Mouse (Mus musculus) forebrain, embryonic 16.5 days (tissue): ENCODE data around the gene Tmem179b. TPM values are rescaled to one million over a fixed set of nuclear protein-coding genes. Genes with fewer than 3 reads are reported as not detected.

Source experiments
- ATAC-seq: fragments of 200-750 bp; cut with Nextera tagmentation; 2 replicates; pipeline ENCODE4 v1.8.0; 2017; ENCODE audit warnings: mild to moderate bottlenecking, moderate library complexity
- H3K27ac ChIP-seq: fragments of 300-500 bp; sonication (generic); 2 replicates; pipeline ENCODE4 v1.5.1; 2014; ENCODE audit warnings: low read length, control low read depth
- H3K27me3 ChIP-seq: fragments of 300-500 bp; sonication (generic); replicated peaks from 2 replicates; pipeline ENCODE4 v1.6.1; 2014; ENCODE audit warnings: low read length; ENCODE audit not compliant: control insufficient read depth, insufficient read depth
- H3K36me3 ChIP-seq: fragments of 300-500 bp; sonication (generic); 2 replicates; pipeline ENCODE4 v1.6.1; 2014; ENCODE audit not compliant: control insufficient read depth, insufficient read depth
- H3K4me1 ChIP-seq: fragments of 300-500 bp; sonication (generic); replicated peaks from 2 replicates; pipeline ENCODE4 v1.6.1; 2014; ENCODE audit warnings: low read length; ENCODE audit not compliant: control insufficient read depth, insufficient read depth
- H3K4me2 ChIP-seq: fragments of 300-500 bp; sonication (generic); 2 replicates; pipeline ENCODE4 v1.6.1; 2014; ENCODE audit warnings: mild to moderate bottlenecking, low read length, control low read depth
- H3K4me3 ChIP-seq: fragments of 300-500 bp; sonication (generic); replicated peaks from 2 replicates; pipeline ENCODE4 v1.5.1; 2014; ENCODE audit warnings: mild to moderate bottlenecking, low read length, control low read depth
- H3K9ac ChIP-seq: fragments of 300-500 bp; sonication (generic); replicated peaks from 2 replicates; pipeline ENCODE4 v1.6.1; 2014; ENCODE audit warnings: low read depth, low read length, control low read depth
- H3K9me3 ChIP-seq: fragments of 300-500 bp; sonication (generic); 2 replicates; pipeline ENCODE4 v1.6.1; 2016; ENCODE audit warnings: low read length; ENCODE audit not compliant: control insufficient read depth
- WGBS: fragments of 180-500 bp; shearing (Covaris S2); extraction: QIAGEN DNeasy Blood & Tissue Kit; methylation state at CpG from one replicate; pipeline ENCODE4 v1.1.7; 2014; 5-methylcytosine and 5-hydroxymethylcytosine counted together
- polyA plus RNA-seq: library from polyadenylated mRNA; unstranded; fragments of >200 nt; fragmentation: Nextera tagmentation; extraction: Ambion mirVana; gene quantifications from 2 replicates; pipeline ENCODE4 v1.2.1, GENCODE M21; 2015

Tmem179b gene
- polyA plus RNA-seq, 1 experiment from 2014 or later, result 27.0 TPM

- Histone ChIP-seq H3K4me1 (peaks cover 19% of the 10 kb centered on the region), H3K27ac (no peak overlapping the region), H3K4me2 (no peak overlapping the region), H3K36me3 (peaks cover 34% of the 10 kb centered on the region), H3K9me3 (no peaks in the 10 kb centered on the region), H3K27me3 (no peaks in the 10 kb centered on the region), H3K9ac (no peak overlapping the region), H3K4me3 (no peak overlapping the region)
- no peak for ATAC-seq
- 89% methylated on average over 2 of the region's 2 CpGs for WGBS
Measured at GRCm38 (mm10) chr19:8760757-8761156, 13.5 kb downstream of the Tmem179b start.

- Histone ChIP-seq H3K36me3 (peaks cover 21% of the 10 kb centered on the region), H3K9me3 (no peaks in the 10 kb centered on the region), H3K4me1 (peaks cover 24% of the 10 kb centered on the region), H3K27ac (no peak overlapping the region), H3K4me2 (no peak overlapping the region), H3K4me3 (no peak overlapping the region), H3K27me3 (no peaks in the 10 kb centered on the region), H3K9ac (no peak overlapping the region)
- ATAC-seq, result no peak
- 95% methylated on average over 2 of the region's 2 CpGs for WGBS
Measured at GRCm38 (mm10) chr19:8758899-8759298, 15.4 kb downstream of the Tmem179b start.

GRCm38 (mm10) chr19:8757471-8757998, 16.7 kb downstream of the Tmem179b start:
- Histone ChIP-seq H3K36me3 (peaks cover 15% of the 10 kb centered on the region), H3K4me1 (peaks cover 24% of the 10 kb centered on the region), H3K4me3 (peak overlapping the region; percentile 88), H3K27me3 (no peaks in the 10 kb centered on the region), H3K27ac (peak overlapping the region; percentile 86), H3K9ac (peak overlapping the region; percentile 82), H3K9me3 (no peaks in the 10 kb centered on the region), H3K4me2 (peak overlapping the region; percentile 87)
- WGBS, result 2% methylated on average over 14 of the region's 14 CpGs
- ATAC-seq, result no peak; the same call in 1 of the 2 replicates

GRCm38 (mm10) chr19:8756635-8757387, 17.5 kb downstream of the Tmem179b start, which contains the start of gene Nxf1:
Gene Nxf1 (plus strand): TSS chr19:8757073.
- under 1% methylated on average over 72 of the region's 75 CpGs for WGBS
- peaks cover 13% of the 10 kb centered on the region; the same call in 1 of the 2 replicates for H3K36me3 ChIP-seq
- ATAC-seq, result peak; percentile 96

GRCm38 (mm10) chr19:8755652-8756051, 18.6 kb downstream of the Tmem179b start:
- H3K4me2 ChIP-seq, result 0 out of 2 replicates have a peak overlapping the region, but pooled peaks have one; percentile 87
- peaks cover 24% of the 10 kb centered on the region for H3K4me1 ChIP-seq
- no peak overlapping the region for H3K27ac ChIP-seq
- WGBS, result 85% methylated on average over 3 of the region's 3 CpGs
- peaks cover 17% of the 10 kb centered on the region for H3K36me3 ChIP-seq
- no peak overlapping the region for H3K9ac ChIP-seq
- no peak for ATAC-seq
- no peaks in the 10 kb centered on the region for H3K9me3 ChIP-seq
- H3K4me3 ChIP-seq, result no peak overlapping the region
- no peaks in the 10 kb centered on the region for H3K27me3 ChIP-seq

More at GRCm38 (mm10) chr19:8756635-8757387, 17.5 kb downstream of the Tmem179b start, which contains the start of gene Nxf1:
- Histone ChIP-seq H3K9me3 (no peaks in the 10 kb centered on the region), H3K4me2 (peak within 1 kb of the TSS; percentile 87), H3K4me3 (peak within 1 kb of the TSS; percentile 88), H3K27me3 (no peaks in the 10 kb centered on the region), H3K9ac (peak within 1 kb of the TSS; percentile 82), H3K4me1 (peaks cover 24% of the 10 kb centered on the region), H3K27ac (peak within 1 kb of the TSS; percentile 86)

GRCm38 (mm10) chr19:8747368-8747767, 26.9 kb downstream of the Tmem179b start:
- H3K4me3 ChIP-seq, result no peak overlapping the region
- 74% methylated on average over 2 of the region's 2 CpGs for WGBS
- H3K27ac ChIP-seq, result no peak overlapping the region
- H3K27me3 ChIP-seq, result no peaks in the 10 kb centered on the region
- H3K4me1 ChIP-seq, result peaks cover 8% of the 10 kb centered on the region
- no peak overlapping the region for H3K4me2 ChIP-seq
- peaks cover 46% of the 10 kb centered on the region for H3K36me3 ChIP-seq
- no peak for ATAC-seq
- H3K9ac ChIP-seq, result no peak overlapping the region
- H3K9me3 ChIP-seq, result no peaks in the 10 kb centered on the region

GRCm38 (mm10) chr19:8745382-8745781, 28.9 kb downstream of the Tmem179b start:
- no peak overlapping the region for H3K27ac ChIP-seq
- peaks cover 21% of the 10 kb centered on the region for H3K4me1 ChIP-seq
- no peaks in the 10 kb centered on the region for H3K9me3 ChIP-seq
- peaks cover 41% of the 10 kb centered on the region for H3K36me3 ChIP-seq
- no peak for ATAC-seq
- H3K9ac ChIP-seq, result no peak overlapping the region
- no peak overlapping the region for H3K4me2 ChIP-seq
- no peaks in the 10 kb centered on the region for H3K27me3 ChIP-seq
- 97% methylated on average over 1 of the region's 1 CpGs for WGBS
- H3K4me3 ChIP-seq, result no peak overlapping the region

GRCm38 (mm10) chr19:8742176-8742575, 32.1 kb downstream of the Tmem179b start:
- no peak for ATAC-seq
- H3K4me2 ChIP-seq, result peak overlapping the region; percentile 99
- H3K9ac ChIP-seq, result peak overlapping the region; percentile 85
- H3K27me3 ChIP-seq, result no peaks in the 10 kb centered on the region
- peak overlapping the region; percentile 93 for H3K4me3 ChIP-seq
- peaks cover 23% of the 10 kb centered on the region for H3K36me3 ChIP-seq
- WGBS, result 23% methylated on average over 14 of the region's 14 CpGs
- H3K9me3 ChIP-seq, result no peaks in the 10 kb centered on the region
- no peak overlapping the region; the same call in 1 of the 2 replicates for H3K27ac ChIP-seq
- H3K4me1 ChIP-seq, result peaks cover 23% of the 10 kb centered on the region

GRCm38 (mm10) chr19:8741243-8741869, 32.9 kb downstream of the Tmem179b start, which contains the start of gene Stx5a:
Gene Stx5a (plus strand): TSS chr19:8741413.
- H3K27me3 ChIP-seq, result no peaks in the 10 kb centered on the region
- peaks cover 17% of the 10 kb centered on the region for H3K36me3 ChIP-seq
- peak; percentile 98 for ATAC-seq
- no peaks in the 10 kb centered on the region for H3K9me3 ChIP-seq
- H3K4me2 ChIP-seq, result peak within 1 kb of the TSS; percentile 99
- peak within 1 kb of the TSS; percentile 85 for H3K9ac ChIP-seq
- peaks cover 25% of the 10 kb centered on the region for H3K4me1 ChIP-seq
- peak within 1 kb of the TSS; percentile 96 for H3K27ac ChIP-seq
- under 1% methylated on average over 36 of the region's 36 CpGs for WGBS
- H3K4me3 ChIP-seq, result peak within 1 kb of the TSS; percentile 93
